Mouse (Mus musculus) testis, adult 2 months (tissue): ENCODE measurements at regions not wholly inside any gene's neighbourhood (a gene's known extent, or its start where the extent isn't known, plus 50 kb on each side); places are given as distances from the start of the nearest gene placed in this dataset.

Experiments
- H3K27ac ChIP-seq: fragments of 200-500 bp; 2 replicates; pipeline ENCODE4 v1.5.1; 2012; ENCODE audit warnings: low read depth, low read length; ENCODE audit not compliant: control insufficient read depth, insufficient read depth
- H3K27me3 ChIP-seq: fragments of 200-500 bp; 2 replicates; pipeline ENCODE4 v1.6.1; 2012; ENCODE audit warnings: mild to moderate bottlenecking, low read length, moderate library complexity; ENCODE audit not compliant: control insufficient read depth, insufficient read depth
- H3K36me3 ChIP-seq: fragments of 200-500 bp; 2 replicates; pipeline ENCODE4 v1.6.1; 2012; ENCODE audit warnings: mild to moderate bottlenecking, low read length; ENCODE audit not compliant: control insufficient read depth, insufficient read depth
- H3K4me1 ChIP-seq: fragments of 200-500 bp; 2 replicates; pipeline ENCODE4 v1.6.1; 2012; ENCODE audit warnings: low read length; ENCODE audit not compliant: control insufficient read depth, insufficient read depth
- H3K4me3 ChIP-seq: fragments of 200-500 bp; 2 replicates; pipeline ENCODE4 v1.5.1; 2012; ENCODE audit warnings: low read depth, mild to moderate bottlenecking, low read length, moderate library complexity, mixed read lengths; ENCODE audit not compliant: control insufficient read depth
- CTCF ChIP-seq: fragments of 200-500 bp; IDR thresholded peaks from 2 replicates; pipeline ENCODE4 v1.5.1; 2012; ENCODE audit warnings: low read depth, mild to moderate bottlenecking, inconsistent platforms, low read length, moderate library complexity; ENCODE audit not compliant: control insufficient read depth, insufficient read depth, insufficient replicate concordance
- POLR2A ChIP-seq: fragments of 200-500 bp; IDR thresholded peaks from 2 replicates; pipeline ENCODE4 v1.6.1; 2012; ENCODE audit warnings: low read depth, mild to moderate bottlenecking, inconsistent platforms, low read length, moderate library complexity; ENCODE audit not compliant: control insufficient read depth

DNA sequence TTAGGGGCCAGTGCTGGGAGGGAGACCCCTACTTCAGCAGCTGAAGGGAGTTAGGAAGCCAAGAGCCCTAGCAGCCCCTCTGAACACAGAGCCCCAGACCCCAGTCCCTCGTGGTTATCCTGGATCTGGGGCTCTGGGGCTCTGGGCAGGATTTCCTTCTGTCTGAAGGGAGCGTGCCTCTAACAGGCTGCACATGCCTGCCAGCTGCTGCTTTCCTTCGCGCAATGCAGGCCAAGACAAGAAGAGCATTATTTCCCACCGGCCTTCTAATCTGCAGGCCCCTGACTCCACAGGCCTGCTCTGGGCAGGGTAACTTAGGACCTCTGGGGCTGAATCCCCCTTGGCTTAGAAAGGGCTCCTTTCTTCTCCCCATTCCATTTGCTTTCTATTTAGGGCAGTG lies 181.1 kb upstream of the Six2 start:
- TF ChIP-seq POLR2A = no peak
- TF ChIP-seq CTCF = no peak
- Histone ChIP-seq H3K36me3 (no peaks in the 10 kb centered on the region), H3K27me3 (no peaks in the 10 kb centered on the region), H3K27ac (no peak overlapping the region), H3K4me1 (no peaks in the 10 kb centered on the region; the same call in 1 of the 2 replicates), H3K4me3 (no peak overlapping the region)

DNA sequence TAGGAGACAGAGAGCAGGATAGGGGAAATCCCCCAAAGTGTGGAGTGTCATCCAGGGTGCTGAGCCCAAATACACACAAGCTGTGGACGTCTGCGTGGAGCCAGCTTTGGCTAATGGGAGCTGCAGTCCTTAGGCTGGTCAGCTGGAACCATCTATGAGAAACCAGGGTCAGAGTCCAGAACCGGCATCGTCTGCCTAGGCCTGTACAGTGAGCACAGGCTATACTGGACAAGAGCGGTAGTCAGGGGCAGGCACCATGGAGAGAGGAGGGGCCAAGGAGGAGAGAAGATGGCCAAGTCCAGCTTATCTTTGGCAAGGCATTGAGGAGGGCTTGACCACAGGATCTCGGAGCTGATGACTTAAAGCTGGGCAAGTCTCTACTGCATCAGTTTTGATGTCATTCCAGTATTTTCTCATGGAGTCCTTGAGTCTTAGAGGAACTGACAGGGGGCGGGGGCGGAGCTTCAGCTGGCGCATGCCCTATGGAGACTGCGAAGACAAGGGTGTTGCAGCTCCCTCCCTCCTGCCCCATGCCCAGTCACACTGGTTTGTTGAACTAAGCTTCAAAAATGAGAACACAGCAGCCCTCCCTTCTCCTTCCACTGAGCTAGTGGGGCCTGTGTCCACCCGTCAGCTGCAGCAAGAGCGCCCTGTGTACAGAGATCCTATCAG lies 180.0 kb upstream of the Six2 start:
- no peaks in the 10 kb centered on the region for H3K27me3 ChIP-seq
- no peak overlapping the region for H3K4me3 ChIP-seq
- TF ChIP-seq POLR2A = no peak
- TF ChIP-seq CTCF = no peak
- no peak overlapping the region for H3K27ac ChIP-seq
- no peaks in the 10 kb centered on the region for H3K36me3 ChIP-seq
- no peaks in the 10 kb centered on the region; the same call in 1 of the 2 replicates for H3K4me1 ChIP-seq

DNA sequence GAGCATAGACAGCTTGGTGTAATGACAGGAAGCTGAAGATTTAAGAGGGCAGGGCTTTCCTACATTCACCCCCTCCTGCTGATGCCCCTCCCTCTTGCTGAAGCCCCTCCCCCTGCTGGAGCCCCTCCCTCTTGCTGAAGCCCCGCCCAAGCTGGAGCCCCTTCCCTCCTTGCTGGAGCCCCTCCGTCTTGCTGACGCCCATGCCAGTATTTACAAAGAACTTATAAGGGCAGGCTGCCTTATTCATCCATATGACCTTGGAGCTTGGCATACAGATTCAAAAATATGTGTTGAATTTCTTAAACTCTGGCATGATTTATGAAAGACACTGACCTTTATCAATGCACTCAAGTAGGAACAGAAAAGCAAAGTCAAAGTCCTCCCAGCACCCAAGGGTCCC lies 178.5 kb upstream of the Six2 start:
- Histone ChIP-seq H3K4me1 (no peaks in the 10 kb centered on the region; the same call in 1 of the 2 replicates), H3K27me3 (no peaks in the 10 kb centered on the region), H3K27ac (no peak overlapping the region), H3K36me3 (no peaks in the 10 kb centered on the region), H3K4me3 (no peak overlapping the region)
- TF ChIP-seq POLR2A (no peak), CTCF (no peak)

DNA sequence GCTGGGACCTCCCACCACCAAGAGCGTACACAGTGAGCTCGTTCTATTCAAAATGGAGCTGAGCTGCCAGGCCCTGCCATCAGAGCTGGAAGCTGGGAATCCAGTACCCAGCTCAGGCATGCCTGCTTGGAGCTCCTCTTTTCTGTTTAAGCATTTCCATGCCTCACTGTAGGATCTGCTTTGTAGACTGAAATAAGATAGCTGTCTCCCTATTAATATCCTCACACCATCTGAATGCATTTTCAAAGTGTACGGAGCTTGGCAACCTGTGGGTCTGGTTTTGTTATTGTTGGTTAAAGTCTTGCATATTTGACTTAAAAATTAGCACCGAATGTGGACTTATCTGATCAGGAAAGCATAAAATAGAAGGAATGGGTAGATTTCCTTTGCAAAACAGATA lies 177.9 kb upstream of the Six2 start:
- no peaks in the 10 kb centered on the region for H3K27me3 ChIP-seq
- H3K36me3 ChIP-seq = no peaks in the 10 kb centered on the region
- no peak for TF ChIP-seq POLR2A
- TF ChIP-seq CTCF = no peak
- no peak overlapping the region for H3K27ac ChIP-seq
- no peaks in the 10 kb centered on the region; the same call in 1 of the 2 replicates for H3K4me1 ChIP-seq
- H3K4me3 ChIP-seq = no peak overlapping the region

DNA sequence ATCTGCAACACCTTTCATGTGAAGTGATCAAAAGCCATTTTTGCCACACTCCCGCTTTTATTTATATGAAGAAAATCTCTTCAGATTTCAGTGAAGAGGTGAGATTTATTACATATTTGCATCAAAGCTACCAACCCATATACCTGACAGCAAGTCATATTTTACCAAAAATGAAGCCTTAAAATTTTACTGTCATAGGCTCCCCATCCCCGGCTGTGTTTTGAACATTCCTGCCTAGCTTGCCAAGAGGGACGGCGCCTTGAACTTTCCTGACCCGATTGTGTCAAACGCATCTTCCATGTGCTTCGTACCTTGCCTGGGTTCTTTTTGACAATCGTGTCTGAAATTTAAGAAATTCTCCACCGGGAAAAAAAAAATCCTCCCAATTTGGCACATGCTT lies 173.3 kb upstream of the Six2 start:
- Histone ChIP-seq H3K36me3 (no peaks in the 10 kb centered on the region), H3K27ac (no peak overlapping the region), H3K4me1 (no peaks in the 10 kb centered on the region), H3K27me3 (no peaks in the 10 kb centered on the region), H3K4me3 (no peak overlapping the region)
- no peak for TF ChIP-seq CTCF
- TF ChIP-seq POLR2A = no peak

DNA sequence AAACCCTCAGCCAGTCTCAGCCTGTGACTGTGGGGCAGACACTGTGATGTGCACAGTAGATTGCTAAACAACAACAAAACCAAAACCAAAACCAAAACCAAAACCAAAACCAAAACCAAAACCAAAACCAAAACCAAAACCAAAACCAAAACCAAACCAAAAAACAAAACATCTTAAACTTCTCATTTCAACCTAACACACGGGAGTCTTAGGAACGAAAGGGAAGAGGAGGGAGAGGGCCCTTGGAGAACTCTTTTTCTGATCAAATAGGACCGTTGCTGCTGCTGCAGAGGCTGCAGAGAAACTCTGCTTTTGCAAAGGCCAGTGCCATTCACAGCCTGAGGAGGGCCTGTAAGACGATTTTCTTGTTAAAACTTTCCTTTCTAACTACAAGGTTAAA lies 172.7 kb upstream of the Six2 start:
- H3K27ac ChIP-seq = no peak overlapping the region
- TF ChIP-seq POLR2A = no peak
- TF ChIP-seq CTCF = no peak
- H3K36me3 ChIP-seq = no peaks in the 10 kb centered on the region

DNA sequence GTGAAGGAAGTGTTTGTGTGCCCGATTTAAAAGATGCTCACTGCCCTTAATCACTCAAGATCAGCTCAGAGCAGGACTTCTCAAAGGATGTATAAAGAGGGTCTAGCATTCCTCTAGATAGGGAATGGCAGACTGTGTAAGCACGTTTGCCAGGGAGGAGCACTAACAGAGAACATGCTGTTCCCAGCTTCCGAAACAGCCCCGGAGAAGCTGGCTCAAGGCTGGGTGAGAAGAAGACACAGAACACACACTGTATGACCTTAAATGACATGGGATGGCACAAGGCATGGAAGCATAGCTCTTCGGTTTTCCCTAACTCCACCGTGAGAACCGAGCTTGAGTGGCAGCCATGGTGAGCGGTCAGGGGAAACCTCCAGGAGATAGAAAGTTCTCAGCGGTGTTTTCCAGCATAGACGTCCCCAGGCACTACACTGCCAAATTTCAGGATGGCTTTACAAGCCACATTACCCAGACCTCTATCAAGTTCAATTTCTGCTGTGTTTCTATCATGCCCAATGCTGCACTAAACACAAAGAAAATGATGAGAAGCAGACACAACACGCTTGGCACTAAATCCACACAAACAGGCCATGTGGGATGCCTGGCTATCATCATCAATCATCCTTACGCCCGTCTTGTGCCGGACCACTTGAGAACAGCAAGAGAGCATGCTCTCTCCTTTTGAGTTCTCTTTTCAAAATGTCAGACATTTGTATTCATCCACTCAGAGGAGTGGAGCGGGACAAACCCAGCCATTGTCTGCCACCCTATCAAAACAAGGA lies 172.0 kb upstream of the Six2 start:
- Histone ChIP-seq H3K27ac (no peak overlapping the region), H3K4me3 (no peak overlapping the region), H3K4me1 (no peaks in the 10 kb centered on the region), H3K36me3 (no peaks in the 10 kb centered on the region), H3K27me3 (no peaks in the 10 kb centered on the region)
- TF ChIP-seq CTCF = no peak
- no peak for TF ChIP-seq POLR2A

More for the DNA sequence above, 172.7 kb upstream of the Six2 start:
- Histone ChIP-seq H3K4me1 (no peaks in the 10 kb centered on the region), H3K27me3 (no peaks in the 10 kb centered on the region), H3K4me3 (no peak overlapping the region)
